Mouse (Mus musculus): ENCODE measurements around the gene Gm20388.

Gene Gm20388

DNA sequence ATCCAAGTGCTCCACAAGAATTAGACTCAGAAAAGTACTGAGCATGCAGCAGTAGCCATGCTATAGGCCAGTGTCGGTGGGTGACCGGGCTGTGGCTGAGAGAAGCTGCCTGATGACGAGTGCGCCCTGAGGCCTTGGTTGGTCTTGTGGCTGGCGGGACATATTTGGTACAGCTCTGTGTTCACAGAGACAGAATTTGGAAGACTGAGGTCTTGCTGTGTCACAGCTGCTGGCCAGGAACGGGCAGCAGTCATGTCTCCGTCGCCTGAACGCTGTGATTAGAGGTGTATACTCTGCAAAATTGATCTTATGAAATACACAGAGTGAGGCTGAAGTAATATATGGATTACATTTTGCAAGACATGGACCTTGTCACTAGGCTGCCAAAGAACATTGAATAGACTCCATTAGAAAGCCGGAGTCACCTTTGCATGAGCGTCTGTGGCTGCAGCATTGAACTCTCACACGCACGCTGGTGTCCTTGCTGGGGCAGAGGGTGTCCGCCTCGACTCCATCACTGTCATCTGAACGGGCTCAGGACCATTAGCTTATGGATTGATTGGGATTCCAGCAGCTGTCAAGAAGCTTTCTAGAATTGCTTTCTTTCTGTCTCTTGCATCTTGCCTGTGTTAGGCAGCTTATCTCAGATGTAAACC lies 5.7 kb downstream of the Gm20388 start:
- no peak for DNase-seq

DNA sequence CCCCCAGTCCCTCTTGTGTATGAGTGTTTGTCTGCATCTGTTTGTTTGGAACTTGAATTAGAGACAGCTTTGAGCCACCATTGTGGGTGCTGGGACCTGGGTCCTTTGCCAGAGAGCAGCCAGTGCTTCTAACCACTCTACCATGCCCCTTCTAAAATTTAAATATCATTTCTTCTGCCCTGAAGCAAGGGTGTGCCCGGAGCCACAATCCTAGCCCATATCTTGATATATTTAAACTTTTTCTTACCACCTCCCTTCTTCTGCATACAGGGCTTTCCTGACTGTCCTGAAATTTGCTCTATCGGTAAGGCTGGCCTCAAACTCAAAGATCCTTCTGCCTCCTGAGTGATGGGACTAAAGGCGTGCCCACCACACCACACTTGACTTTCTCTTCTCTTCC lies 6.8 kb downstream of the Gm20388 start:
- peak; percentile 50 for DNase-seq

DNA sequence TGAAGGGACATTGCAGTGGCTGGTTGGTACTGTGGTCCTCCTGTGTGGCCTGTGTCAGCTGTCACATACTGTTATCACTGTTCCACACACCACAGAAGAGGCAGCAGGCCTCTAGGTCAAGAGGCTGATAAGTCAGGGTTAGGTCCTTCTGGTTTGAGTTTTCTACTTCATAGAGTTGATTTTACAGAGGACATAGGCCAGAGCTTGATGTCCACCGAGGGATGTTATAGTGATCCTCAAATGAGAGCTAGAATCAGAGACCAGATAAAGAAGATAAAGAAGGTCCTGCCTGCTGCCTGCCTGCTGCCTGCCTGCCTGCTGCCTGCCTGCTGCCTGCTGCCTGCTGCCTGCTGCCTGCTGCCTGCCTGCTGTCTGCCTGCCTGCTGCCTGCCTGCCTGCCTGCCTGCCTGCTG lies 7.5 kb downstream of the Gm20388 start:
- DNase-seq = peak; percentile 85

DNA sequence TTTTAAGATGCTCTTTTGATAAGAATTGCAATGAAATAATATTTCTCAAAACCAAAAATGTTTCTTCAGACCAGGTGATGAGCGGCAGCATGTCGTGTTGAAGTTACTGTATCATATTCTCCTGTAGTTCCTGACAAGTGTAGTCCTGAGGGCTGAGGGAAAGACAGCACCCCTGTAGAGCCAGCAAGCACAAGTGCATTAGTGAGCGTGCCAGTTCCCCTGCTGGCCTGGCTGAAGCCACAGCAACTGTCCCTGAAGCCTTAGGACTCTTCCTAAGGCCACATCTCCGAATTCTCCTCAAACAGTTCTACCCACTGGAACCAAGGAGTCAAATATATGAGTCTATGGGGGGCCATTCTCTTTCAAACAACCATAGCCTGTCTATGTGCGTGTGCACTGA lies 12.6 kb downstream of the Gm20388 start:
- DNase-seq = no peak

DNA sequence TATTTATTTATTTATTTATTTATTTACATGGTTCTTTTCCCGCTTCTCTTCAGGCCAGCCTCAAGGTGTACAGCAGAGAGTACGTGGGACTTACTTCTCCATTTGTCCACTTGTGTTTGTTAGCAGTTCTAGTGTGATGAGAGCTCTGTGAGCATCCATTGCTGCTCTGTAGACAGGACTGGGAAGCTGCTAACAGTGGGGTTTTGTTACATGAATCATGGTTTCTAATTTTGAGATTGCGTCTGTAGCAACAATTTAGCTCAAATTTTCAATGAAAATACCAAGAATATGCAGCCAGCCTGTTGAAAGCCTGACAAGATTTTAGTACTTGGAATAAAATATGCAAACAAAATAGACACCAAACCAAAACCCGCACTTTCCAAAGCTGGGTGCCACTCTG lies 14.8 kb downstream of the Gm20388 start:
- no peak for DNase-seq

DNA sequence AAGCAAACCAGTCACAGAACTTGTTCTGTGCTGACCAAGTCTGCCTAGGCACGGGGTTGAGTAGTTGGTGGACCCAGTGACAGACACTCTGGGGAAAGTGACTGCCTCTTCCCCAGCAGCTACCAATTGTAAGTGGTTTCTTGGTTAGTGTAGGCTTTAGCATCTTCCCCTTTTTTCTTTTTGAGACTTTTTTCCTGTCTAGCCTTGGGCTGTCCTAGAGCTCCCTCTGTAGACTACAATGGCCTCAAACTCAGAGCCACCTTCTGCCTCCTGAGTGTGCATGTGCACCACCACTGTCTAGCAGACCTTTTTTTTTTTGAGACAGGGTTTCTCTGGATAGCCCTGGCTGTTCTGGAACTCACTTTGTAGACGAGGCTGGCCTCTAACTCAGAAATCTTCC lies 15.8 kb downstream of the Gm20388 start:
- no peak for DNase-seq

DNA sequence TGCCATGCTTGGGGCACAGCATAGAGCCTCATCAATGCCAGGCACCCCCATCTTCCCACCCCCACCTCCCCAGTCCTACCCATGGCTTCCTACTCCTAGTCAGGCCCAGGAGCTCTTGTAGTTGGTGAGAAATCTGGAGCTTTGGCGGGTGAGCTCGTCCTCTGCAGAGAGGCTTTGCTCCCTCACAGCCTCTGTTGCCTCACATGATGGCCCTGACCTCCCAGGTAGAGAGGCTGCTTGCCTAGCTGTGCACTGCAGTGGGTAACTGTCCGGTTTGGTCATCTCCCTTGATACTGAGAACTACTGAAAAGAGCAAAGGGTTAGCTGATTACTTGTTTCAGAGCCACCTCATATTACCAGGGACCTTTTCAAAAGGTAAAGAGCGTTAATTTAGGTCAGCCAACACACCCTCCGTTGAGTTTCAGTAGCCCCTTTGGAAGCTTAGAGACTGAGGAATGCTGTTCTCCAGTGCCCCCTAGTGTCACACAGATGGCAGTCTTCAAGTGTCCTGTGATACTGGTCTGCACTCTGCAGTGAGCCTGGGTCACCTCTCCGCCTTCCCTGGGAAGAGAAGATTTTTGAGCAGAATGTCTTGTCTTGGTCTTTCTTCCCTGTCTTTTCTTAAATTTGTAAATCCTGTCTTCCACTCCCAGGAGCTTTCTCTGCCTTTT lies 16.9 kb downstream of the Gm20388 start:
- peak; percentile 60 for DNase-seq

DNA sequence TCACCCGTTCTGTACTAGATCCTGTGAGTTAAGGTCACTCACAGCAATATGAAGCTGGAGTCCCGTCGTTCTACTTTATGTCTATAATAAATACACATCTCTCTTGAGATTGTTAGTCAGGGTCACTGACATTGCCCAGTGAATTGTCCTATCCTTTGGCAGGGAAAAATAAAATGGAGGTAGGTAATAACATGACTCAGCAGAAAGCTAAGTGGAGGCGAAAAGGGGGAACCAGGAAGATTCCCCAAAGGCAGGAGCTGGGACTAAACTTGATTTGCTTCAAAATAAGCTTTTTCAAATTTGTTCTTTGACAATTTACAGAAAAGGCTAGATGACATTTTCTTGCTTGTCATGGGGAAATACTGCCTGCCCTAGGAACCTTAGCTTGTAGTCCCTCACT lies 20.7 kb downstream of the Gm20388 start:
- DNase-seq = no peak

DNA sequence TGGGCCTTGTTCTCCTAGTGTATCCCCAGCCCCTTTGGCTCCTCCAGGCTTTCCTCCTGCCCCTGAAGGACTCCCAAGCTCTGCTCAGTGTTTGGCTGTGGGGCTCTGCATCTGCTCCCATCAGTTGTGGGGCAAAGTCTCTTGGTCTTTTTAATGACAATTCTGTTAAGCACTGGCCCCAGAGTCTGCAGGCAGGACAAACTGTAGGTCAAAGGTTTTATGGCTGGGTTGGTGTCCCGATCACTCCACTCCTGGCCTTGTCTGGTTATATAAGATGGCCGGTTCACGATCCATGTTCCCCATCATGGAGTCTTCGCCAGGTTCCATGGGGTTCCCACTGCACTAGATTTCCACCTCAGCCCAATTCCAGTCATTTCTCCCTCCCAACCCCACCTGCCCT lies 23.0 kb downstream of the Gm20388 start:
- no peak for DNase-seq

DNA sequence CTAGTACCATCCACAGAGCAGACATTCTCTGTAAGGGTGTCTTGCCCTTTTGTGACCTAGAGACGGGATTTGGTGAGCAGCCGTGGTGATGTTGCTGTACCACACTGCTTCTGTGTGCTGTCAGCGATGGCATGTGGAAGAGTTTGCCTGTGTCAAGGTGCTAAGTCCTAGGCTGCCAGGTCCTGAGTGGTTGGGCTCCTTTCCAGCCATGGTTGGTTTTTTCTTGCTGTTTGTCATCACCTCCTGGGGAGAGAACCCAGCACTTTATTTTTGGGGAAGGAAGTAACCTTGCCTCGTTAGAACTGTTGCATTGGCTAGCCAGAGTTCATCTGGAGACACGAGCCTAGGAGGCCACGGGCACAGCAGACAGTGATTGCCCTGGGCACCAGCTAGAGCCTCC lies 24.9 kb downstream of the Gm20388 start:
- DNase-seq = no peak

DNA sequence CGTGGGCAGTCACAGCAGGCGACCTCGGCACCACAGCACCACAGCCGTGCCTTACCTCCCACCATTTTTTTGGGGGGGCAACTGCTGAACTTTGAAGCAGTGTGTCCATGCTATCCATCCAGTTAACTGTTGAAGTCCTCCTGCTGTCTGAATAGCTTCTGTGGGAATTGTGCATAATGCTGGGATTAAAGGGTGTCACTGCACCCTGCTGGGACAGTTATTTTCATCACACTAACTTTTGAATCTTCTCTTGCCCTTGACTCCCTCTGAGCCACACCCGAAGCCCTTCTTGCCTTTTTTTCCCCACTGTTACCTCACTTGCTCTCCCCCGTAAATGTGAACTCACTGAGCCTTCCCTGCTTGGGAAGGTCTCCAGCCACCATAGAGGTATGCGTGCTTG lies 27.8 kb downstream of the Gm20388 start:
- DNase-seq = no peak

DNA sequence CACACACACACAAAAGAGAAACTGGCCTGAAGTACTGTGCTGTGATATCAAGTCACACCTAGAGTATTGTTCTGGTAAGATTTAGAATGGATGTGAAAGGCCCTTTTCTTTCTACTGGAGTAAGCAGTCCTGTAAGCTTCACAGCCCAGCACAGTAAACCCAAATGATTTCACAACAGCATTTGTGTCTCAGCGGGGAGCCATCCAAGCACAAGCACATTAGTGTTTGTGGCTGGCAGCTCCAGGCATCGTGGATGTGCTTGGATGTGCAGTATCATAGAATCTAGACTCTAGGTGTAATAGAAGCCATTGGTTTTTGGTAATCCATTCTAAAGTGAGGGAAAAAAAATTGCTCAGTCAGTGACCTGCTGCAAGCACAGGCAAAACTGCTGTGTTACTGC lies 28.7 kb downstream of the Gm20388 start:
- no peak for DNase-seq

DNA sequence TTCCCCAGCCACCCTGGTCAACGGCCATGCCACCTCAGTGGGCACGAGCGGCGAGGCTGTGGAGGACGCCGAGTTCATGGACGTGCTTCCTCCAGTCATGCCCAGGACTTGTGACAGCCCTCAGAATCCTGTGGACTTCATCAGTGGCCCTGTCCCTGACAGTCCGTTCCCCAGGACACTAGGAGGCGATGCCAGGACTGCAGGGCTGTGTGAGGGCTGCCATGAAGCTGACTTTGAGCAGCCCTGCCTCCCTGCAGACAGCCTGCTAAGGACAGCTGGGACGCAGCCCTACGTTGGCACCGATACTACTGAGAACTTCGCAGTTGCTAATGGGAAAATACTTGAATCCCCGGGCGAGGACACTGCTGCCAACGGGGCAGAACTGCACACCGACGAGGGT lies 30.8 kb downstream of the Gm20388 start:
- DNase-seq = no peak

DNA sequence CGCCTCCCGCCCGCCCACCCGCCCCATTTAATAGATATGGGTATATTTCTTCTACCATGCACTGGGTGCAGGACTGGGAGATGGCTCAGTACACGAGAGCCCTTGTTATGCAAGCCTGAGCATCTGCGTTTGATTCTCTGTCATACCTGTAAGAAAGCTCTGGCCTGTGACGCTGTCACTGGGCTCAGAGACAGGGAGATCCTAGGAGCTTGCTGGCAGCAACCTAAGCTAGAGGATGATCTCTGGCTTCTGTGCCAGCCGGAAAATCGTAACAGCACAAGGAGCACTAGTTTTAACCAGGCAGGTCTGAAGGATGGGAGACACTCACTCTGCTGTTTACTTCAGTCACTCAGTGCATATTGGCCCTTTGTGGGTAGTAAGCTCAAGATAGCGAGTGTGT lies 33.0 kb downstream of the Gm20388 start:
- DNase-seq = no peak

DNA sequence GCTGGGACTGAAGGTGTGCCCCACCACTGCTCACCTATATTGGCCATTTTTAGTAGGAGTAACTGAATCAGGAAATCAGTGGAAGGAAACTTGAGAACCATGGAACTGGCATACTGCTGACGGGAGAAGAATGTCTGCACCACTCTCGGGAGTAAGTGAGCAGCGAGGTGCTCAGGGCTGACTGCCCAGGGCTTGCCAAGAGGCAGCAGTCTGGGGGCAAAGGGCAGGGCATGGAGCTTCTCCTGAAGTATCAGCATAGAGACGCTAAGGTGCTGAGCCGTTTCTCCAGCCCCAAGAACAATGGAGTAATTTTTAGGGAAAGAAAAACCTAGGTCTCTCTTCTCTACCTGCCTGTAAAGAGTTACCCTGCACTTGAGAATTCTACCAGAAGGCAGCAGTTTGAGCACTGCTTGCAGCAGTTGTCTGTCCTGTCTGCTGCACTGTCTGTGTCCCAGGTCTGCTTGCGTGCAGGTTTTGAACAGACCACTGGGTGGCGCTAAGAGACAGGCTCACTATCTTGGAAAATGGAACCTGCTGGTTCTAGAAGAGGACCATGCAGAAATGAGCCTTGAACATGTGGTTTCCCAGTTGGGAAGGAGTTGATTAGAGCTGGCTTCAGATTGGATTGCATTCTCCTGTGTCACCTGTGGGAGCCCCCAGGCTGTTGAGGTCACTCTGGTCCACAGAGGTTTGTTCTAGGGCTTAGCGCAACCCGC lies 33.6 kb downstream of the Gm20388 start:
- DNase-seq = peak; percentile 75

DNA sequence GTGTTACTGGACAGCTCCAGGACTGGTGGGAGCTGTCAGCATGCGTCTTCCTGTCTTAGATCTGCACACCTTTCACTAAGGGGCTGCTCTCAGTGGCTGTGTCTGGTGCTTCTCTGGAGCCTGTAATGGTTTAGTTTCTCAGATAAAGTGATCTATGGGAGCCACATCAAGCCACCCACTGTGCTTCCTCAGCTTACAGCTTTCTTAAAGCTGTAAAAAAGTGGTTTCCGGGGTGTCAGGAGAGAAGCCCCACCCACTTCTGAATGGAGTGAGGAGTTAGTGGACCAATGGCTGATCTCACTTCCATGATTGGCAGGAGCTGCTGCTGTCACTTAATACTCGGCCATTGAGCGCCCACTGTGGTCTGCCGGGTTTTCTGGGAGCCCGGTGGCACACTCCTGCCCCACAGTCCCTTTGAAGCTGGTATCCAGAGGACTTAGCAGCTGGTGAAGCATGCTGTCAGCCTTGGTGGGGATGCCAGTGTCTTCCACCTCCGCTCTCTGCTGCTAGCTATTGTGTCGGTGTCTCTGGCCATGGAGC lies 35.8 kb downstream of the Gm20388 start:
- DNase-seq = no peak

DNA sequence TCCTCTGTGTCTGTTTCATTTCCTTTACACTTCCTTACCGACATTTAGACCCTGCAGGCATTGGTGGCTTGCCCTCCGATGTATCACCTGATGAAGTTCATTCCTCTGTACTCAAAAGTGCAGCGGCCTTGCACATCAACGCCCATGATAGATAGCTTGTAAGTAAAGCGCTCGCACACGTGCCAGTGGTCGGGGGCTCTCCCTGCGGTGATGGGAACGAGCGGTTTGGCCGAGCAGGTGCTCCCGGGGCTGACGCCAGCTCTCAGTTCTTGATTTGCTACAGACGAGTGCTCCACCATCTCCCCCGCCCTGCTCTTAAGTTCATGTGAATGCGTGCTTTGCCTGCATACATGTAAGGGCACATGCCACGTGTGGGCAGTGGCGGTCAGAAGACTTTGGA lies 37.0 kb downstream of the Gm20388 start:
- DNase-seq = no peak

DNA sequence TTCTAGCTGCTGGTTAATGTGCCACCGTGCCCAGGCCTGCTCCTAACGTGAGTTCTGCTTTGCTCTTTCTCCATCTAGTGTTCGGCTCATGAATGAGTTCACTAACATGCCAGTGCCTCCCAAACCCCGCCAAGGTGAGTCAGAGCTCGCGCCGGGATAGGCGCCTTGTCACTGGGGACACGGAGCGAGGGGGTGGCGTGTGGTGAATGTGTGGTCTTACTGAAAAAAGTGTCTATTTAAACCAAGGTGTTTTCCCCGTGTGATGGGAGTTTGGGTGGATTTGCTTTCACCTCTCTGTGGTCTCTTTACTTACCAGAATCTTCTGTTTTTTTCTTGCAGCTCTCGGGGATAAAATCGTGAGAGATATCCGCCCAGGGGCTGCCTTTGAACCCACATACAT lies 37.7 kb downstream of the Gm20388 start:
- DNase-seq = no peak

DNA sequence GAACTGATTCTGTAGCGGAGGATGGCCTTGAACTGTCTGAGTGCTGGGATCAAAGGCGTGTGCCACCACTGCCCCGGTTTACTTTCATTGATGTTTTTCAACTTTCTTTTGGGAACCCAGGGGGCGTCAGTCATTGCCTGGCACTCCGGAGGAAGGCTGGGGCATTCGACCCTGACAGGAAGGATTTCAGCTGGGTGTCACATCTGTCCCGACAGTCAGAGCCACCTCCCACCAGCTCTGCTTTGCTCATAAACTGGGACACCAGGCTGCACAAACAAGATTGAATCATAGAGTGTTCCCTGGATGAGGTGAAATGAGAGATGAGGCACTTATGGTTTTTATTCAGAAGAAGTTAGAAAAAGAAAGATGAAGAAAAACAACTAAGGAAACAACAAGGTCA lies 41.6 kb downstream of the Gm20388 start:
- no peak for DNase-seq

DNA sequence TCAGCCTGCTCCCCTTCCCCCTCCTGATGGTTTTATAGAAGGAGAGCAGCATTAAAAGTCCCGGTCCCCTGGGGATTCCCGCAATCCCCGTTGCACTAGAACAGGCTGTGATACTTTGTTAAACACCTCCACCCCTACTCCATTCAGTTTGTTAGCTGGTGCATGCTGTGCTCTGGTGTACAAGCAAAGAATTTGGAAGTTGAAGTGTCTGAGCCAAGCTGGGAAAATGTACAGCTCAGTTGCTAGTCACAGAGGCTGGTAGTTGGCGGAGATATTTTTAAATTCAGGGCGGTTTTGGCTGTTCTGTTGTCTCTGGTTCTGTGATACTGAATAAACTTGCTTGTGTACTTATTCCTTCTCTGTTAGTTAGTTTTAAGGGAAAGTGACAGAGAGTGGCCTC lies 42.1 kb downstream of the Gm20388 start:
- DNase-seq = no peak

DNA sequence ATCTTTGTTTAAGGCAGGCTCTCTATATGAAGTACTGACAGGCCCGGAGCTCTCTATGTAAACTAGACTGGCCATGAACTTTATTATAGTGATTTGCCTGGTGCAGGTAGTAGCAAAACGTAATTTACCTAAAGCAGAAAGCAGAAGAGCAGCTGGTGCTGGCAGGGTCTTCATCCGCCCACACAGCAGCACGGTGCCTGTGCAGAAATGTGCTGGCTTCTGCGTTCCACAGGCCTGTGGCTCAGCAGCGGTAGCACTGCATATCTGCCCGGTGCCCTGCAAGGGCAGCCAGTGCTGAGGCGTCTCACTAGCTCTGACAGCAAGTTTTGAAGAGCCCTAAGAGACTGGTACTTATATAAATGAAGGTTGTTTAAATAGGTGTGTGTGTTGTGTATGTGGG lies 44.7 kb downstream of the Gm20388 start:
- DNase-seq = no peak

DNA sequence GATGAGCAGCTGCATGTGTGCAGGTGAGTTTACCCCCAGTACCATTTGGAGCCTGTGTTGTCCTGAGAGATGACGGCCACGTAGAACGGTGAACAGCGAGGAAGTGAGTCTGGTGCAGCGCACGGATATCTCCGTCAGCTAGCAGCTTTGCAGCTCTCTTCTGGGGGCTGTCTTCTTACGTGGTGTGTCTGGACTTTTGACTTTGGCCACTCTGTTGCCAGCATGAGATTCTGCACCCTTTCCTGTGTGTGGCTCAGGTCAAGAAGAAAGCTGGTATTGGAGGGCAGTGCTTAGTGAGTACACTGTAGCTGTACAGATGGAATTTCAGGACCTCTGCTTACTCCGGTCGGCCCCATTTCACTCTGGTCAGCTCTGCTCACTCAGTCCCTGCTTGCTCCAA lies 47.4 kb downstream of the Gm20388 start:
- DNase-seq = no peak

DNA sequence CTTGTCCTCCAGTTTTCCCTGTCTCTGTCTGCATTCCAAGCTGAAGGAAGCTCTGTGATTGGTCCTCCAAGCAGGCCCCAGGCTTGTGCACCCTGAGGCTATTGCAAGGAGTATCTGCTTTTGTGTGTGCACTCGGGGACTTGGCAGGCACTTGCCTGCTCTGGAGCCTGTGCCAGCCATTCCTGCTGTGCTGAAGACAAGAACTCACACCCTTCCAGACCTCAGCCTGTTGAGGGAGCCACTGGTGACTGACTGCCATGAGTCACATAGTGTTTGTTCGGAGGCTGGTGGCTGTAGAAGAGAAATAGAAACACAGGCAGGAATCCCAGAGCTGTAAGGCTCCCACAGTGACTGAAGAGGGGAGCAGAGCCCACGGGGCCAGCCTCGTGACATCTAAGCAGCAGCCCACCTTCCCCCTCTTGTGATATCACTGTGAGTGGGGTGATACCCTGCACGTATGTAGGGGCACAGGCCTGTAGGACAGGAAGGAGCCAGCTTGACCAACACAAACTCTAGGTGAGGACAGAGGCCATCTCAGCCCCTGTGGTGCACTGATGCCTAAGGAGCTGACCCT lies 50.0 kb downstream of the Gm20388 start:
- DNase-seq = no peak

DNA sequence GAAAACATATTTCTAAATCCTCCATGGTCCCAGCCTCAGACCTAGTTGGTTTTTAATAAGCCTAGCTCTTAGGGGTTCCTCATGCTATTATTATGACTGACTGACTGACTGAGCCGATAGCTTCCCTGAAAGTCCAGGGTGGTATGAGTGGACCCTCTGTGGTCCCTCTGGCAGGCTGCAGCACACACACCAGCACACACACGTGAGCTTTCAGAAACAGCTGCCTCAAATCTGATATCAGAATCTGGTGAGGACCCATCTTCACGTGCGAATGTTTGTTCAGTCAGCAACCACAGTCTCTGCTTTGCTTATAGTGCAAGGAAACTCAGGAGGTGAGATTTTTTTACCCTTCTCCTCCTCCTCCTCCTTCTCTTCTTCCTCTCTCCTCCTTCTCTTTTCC lies 54.2 kb downstream of the Gm20388 start:
- DNase-seq = no peak

Measured in liver (tissue).